Comparison of ENCODE assay signal across 9 mouse cellular contexts in the genomic region with DNA sequence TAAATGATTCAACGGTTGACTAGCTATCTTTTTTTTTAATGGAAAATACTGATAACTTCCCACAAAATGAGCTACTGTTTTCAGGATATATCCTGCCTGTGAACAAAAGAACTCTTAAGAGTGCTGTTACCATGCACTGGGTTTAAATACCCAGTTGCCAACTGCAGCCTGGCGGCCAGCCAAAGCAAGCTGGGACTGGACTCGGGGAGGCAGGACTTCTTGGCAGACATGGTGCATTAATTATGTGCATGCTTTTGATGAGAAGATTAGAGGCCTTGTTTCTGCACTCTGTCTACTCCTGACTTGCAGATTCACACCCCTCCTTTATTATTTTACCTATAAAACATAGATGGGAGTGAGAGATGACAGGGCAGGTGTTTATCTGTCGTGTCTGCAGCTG. TPM values are rescaled to one million over a fixed set of nuclear protein-coding genes. Genes with fewer than 3 reads are reported as not detected.
DNase-seq lines count a peak whose midpoint lies in the region; ATAC-seq and TF ChIP-seq lines count a peak whose summit lies in the region.
"Had no signal": no experiment of that assay in that cellular context is flagged by ENCODE, and none has a peak within 500 bp of the region (broad histone marks: within the 10 kb centered on the region; RNA-seq: fewer than 3 reads in every experiment).

No protein-coding gene starts in this region.

- TF ChIP-seq CTCF in MEL (IDR thresholded peaks at IDR 0.05 in 2 of 3, conservative IDR thresholded peaks at IDR 0.05 in 1 of 3; ENCODE audit: control insufficient read depth in 1 of 3, insufficient read depth in 1 of 3, low read depth in 2 of 3, low read length in 3 of 3, poor library complexity in 1 of 3, severe bottlenecking in 1 of 3): no peak
- TF ChIP-seq CTCF in midbrain, postnatal 0 days (IDR thresholded peaks at IDR 0.05): no peak

- H3K36me3 ChIP-seq in MEL (ENCODE audit: control insufficient read depth in 1 of 2, insufficient read depth in 2 of 2, low read length in 2 of 2): peaks cover 0 to 20% of the 10 kb centered on the region in 2 experiments; a peak in 2 of 4 replicates
- no peaks in the 10 kb centered on the region for H3K36me3 ChIP-seq in hindbrain, embryonic 16.5 days (ENCODE audit: control insufficient read depth, insufficient read depth, low read length)
- H3K36me3 ChIP-seq in midbrain, postnatal 0 days (ENCODE audit: insufficient read depth, low read length): no peaks in the 10 kb centered on the region
- H3K36me3 ChIP-seq: liver, embryonic 13.5 days had no signal

- DNase-seq in MEL (ENCODE audit: low read depth, low spot score): peak; percentile 29
- peak; percentile 90 for DNase-seq in adrenal gland, postnatal 25 days
- peak; percentile 51 to 64 for DNase-seq in frontal cortex, postnatal 25 days (ENCODE audit: low spot score in 2 of 2)
- peak; percentile 85 to 89 for DNase-seq in left cerebral cortex, postnatal 10 days (ENCODE audit: extremely low spot score in 1 of 2, low spot score in 2 of 2)
- DNase-seq in midbrain, postnatal 0 days (ENCODE audit: low spot score): peak; percentile 93
- peak; percentile 81 for DNase-seq in urinary bladder, postnatal 14 days (ENCODE audit: low spot score)
- no peak for DNase-seq in thymus, adult 18-20 months
- DNase-seq: liver, embryonic 13.5 days had no signal

- peaks cover under 1 to 2% of the 10 kb centered on the region in 2 experiments; a peak in 3 of 4 replicates for H3K4me1 ChIP-seq in MEL (ENCODE audit: control insufficient read depth in 1 of 2, insufficient read depth in 2 of 2, low read length in 2 of 2)
- H3K4me1 ChIP-seq in hindbrain, embryonic 16.5 days (ENCODE audit: control insufficient read depth, insufficient read depth, low read depth, low read length): peaks cover 11% of the 10 kb centered on the region
- H3K4me1 ChIP-seq in midbrain, postnatal 0 days (ENCODE audit: insufficient read depth, low read length): no peaks in the 10 kb centered on the region

- TF ChIP-seq EP300 in MEL (IDR thresholded peaks at IDR 0.05; ENCODE audit: low read depth in 1 of 2, low read length in 2 of 2): no peak

- H3K4me2 ChIP-seq in hindbrain, embryonic 16.5 days (ENCODE audit: low read length): no peak overlapping the region
- no peak overlapping the region for H3K4me2 ChIP-seq in midbrain, postnatal 0 days (ENCODE audit: low read depth, low read length, poor library complexity, severe bottlenecking)
- H3K4me2 ChIP-seq: liver, embryonic 13.5 days had no signal

- TF ChIP-seq POLR2A in MEL (IDR thresholded peaks at IDR 0.05; ENCODE audit: control insufficient read depth in 1 of 2, insufficient read depth in 1 of 2, low read depth in 1 of 2, low read length in 2 of 2, poor library complexity in 1 of 2): no peak

- ATAC-seq in hindbrain, embryonic 16.5 days: peak; percentile 34
- no peak for ATAC-seq in midbrain, postnatal 0 days (ENCODE audit: low FRiP score)

- H3K9ac ChIP-seq in MEL (ENCODE audit: control insufficient read depth, low read depth, low read length, poor library complexity, severe bottlenecking): no peak overlapping the region
- H3K9ac ChIP-seq in hindbrain, embryonic 16.5 days (ENCODE audit: low read depth, low read length): no peak overlapping the region
- H3K9ac ChIP-seq in midbrain, postnatal 0 days (replicated peaks; ENCODE audit: low read length, poor library complexity, severe bottlenecking): no peak overlapping the region
- H3K9ac ChIP-seq: liver, embryonic 13.5 days had no signal

- intact Hi-C loops in left cerebral cortex, postnatal 10 days (cut with DNase I): no loop called here

- no peaks in the 10 kb centered on the region for H3K9me3 ChIP-seq in MEL (replicated peaks; ENCODE audit: insufficient read depth, low read length)
- no peaks in the 10 kb centered on the region for H3K9me3 ChIP-seq in hindbrain, embryonic 16.5 days (ENCODE audit: control insufficient read depth, low read length)
- no peaks in the 10 kb centered on the region for H3K9me3 ChIP-seq in midbrain, postnatal 0 days (ENCODE audit: low read length)
- H3K9me3 ChIP-seq: liver, embryonic 13.5 days had no signal

- no peak overlapping the region for H3K27ac ChIP-seq in MEL (ENCODE audit: control insufficient read depth, low read depth, low read length)
- peak overlapping the region; percentile 70 for H3K27ac ChIP-seq in hindbrain, embryonic 16.5 days (ENCODE audit: low read depth, low read length)
- peak overlapping the region; percentile 40; the same call in 1 of the 2 replicates for H3K27ac ChIP-seq in midbrain, postnatal 0 days (ENCODE audit: low read depth, low read length)
- H3K27ac ChIP-seq: liver, embryonic 13.5 days had no signal

- H3K27me3 ChIP-seq in MEL (ENCODE audit: control insufficient read depth in 1 of 2, insufficient read depth in 2 of 2, low read length in 2 of 2): 0 out of 4 replicates have a peak, but pooled peaks cover 0 to 1% of the 10 kb centered on the region in 2 experiments
- no peaks in the 10 kb centered on the region for H3K27me3 ChIP-seq in hindbrain, embryonic 16.5 days (replicated peaks; ENCODE audit: control insufficient read depth, insufficient read depth, low read length)
- H3K27me3 ChIP-seq in midbrain, postnatal 0 days (ENCODE audit: insufficient read depth, low read length): no peaks in the 10 kb centered on the region
- H3K27me3 ChIP-seq: liver, embryonic 13.5 days had no signal

- no peak for TF ChIP-seq RAD21 in MEL (IDR thresholded peaks at IDR 0.05; ENCODE audit: low read depth, low read length)

- no peak overlapping the region for H3K4me3 ChIP-seq in MEL (ENCODE audit: control insufficient read depth in 1 of 2, insufficient read depth in 1 of 2, low read depth in 2 of 2, low read length in 2 of 2)
- no peak overlapping the region for H3K4me3 ChIP-seq in hindbrain, embryonic 16.5 days (ENCODE audit: low read length)
- H3K4me3 ChIP-seq in midbrain, postnatal 0 days (ENCODE audit: low read depth, low read length): no peak overlapping the region
- H3K4me3 ChIP-seq: liver, embryonic 13.5 days had no signal

- 31% methylated on average over 4 of the region's 4 CpGs for WGBS in hindbrain, embryonic 16.5 days
- WGBS in midbrain, postnatal 0 days: 36% methylated on average over 4 of the region's 4 CpGs

- H3K79me2 ChIP-seq in MEL (ENCODE audit: control insufficient read depth, insufficient read depth, low read length, poor library complexity): peaks cover 5% of the 10 kb centered on the region; the same call in 1 of the 2 replicates

TF ChIP-seq in MEL, 35 proteins besides CTCF, POLR2A, EP300 and RAD21:
- TF ChIP-seq MYB (IDR thresholded peaks at IDR 0.05; ENCODE audit: low read depth, low read length) (no peak), ZKSCAN1 (IDR thresholded peaks at IDR 0.05; ENCODE audit: low read depth, low read length) (no peak), ZNF384 (IDR thresholded peaks at IDR 0.05; ENCODE audit: low read depth, low read length) (no peak), GATA1 (IDR thresholded peaks at IDR 0.05; ENCODE audit: low read depth, low read length) (no peak), MAFK (IDR thresholded peaks at IDR 0.05; ENCODE audit: borderline replicate concordance, low read depth, low read length) (no peak), MEF2A (IDR thresholded peaks at IDR 0.05; ENCODE audit: extremely low read depth, insufficient replicate concordance, low read depth, low read length, poor library complexity, severe bottlenecking) (no peak), TBP (IDR thresholded peaks at IDR 0.05; ENCODE audit: low read depth, low read length) (no peak), CHD1 (IDR thresholded peaks at IDR 0.05; ENCODE audit: low read depth, low read length) (no peak), USF1 (IDR thresholded peaks at IDR 0.05; ENCODE audit: low read depth, low read length) (no peak), POLR2AphosphoS2 (IDR thresholded peaks at IDR 0.05; ENCODE audit: low read length) (no peak), ZMIZ1 (IDR thresholded peaks at IDR 0.05; ENCODE audit: low read depth, low read length) (no peak), ELF1 (IDR thresholded peaks at IDR 0.05; ENCODE audit: low read depth, low read length) (no peak), ETS1 (IDR thresholded peaks at IDR 0.05; ENCODE audit: low read depth, low read length) (no peak), MXI1 (IDR thresholded peaks at IDR 0.05; ENCODE audit: low read depth, low read length) (no peak), MYC (IDR thresholded peaks at IDR 0.05; ENCODE audit: low read depth, low read length) (no peak), ZC3H11A (IDR thresholded peaks at IDR 0.05; ENCODE audit: low read depth, low read length) (no peak), TCF12 (IDR thresholded peaks at IDR 0.05; ENCODE audit: low read depth, low read length) (no peak), SMC3 (IDR thresholded peaks at IDR 0.05; ENCODE audit: low read depth, low read length) (no peak), HCFC1 (IDR thresholded peaks at IDR 0.05; ENCODE audit: low read depth, low read length) (no peak)

RNA-seq across cellular contexts. Expression of a gene that starts 5.3 kb away (rescaled TPM):
- total RNA-seq in MEL (2012; rRNA removed): 2.9 and 3.1 TPM in 2 replicates
- 1 to 10 TPM in 1 of 2 experiments, not detected in 1; 4.5 TPM for polyA plus RNA-seq in MEL (2012; ENCODE audit: insufficient read depth in 1 of 2, insufficient read length in 2 of 2, low read depth in 1 of 2, low replicate concordance in 2 of 2, missing spikeins in 1 of 2)
- total RNA-seq in adrenal gland, postnatal 25 days (2021): 40.1 and 57.3 TPM in 2 replicates
- 68.4 and 69.0 TPM in 2 replicates for polyA plus RNA-seq in hindbrain, embryonic 16.5 days (2015; fragmentation: Nextera tagmentation; extraction: Ambion mirVana)
- total RNA-seq in left cerebral cortex, postnatal 10 days (2021): 100 to 1,000 TPM; 131 to 150 TPM
- 55.7 and 78.6 TPM in 2 replicates for total RNA-seq in midbrain, postnatal 0 days (2014; rRNA removed)
- polyA plus RNA-seq in midbrain, postnatal 0 days (2015; fragmentation: Nextera tagmentation; extraction: Ambion mirVana): 82.9 and 84.0 TPM in 2 replicates

Comparison
In these comparisons a context has a peak if more than half of its experiments do, and no peak if none do; other contexts are left out.
1. DNase-seq: peak in MEL (single experiment), adrenal gland, postnatal 25 days (single experiment), frontal cortex, postnatal 25 days (2 of 2), left cerebral cortex, postnatal 10 days (2 of 2), midbrain, postnatal 0 days (single experiment) and urinary bladder, postnatal 14 days (single experiment); none in thymus, adult 18-20 months (0 of 2).
2. RNA of a gene that starts 5.3 kb away (total RNA-seq): 131 to 150 TPM in left cerebral cortex, postnatal 10 days, 40.1 to 57.3 TPM in adrenal gland, postnatal 25 days and 55.7 to 78.6 TPM in midbrain, postnatal 0 days; 2.9 to 3.1 TPM in MEL; every median in the first group is over 10 times any median in the second.